Mouse (Mus musculus) CD4-positive, CD25-positive, alpha-beta regulatory T cell, adult 2 months (primary cell): ENCODE results near the gene 1700016D06Rik.

ENCODE experiments used
- DNase-seq: peaks from one replicate; pipeline ENCODE4 v3.0.0-alpha.2; 2012; ENCODE audit warnings: low read depth, low spot score

The 1700016D06Rik gene

GRCm38 (mm10) chr8:11635012-11635577, 65.8 kb downstream of the 1700016D06Rik start:
- peak; percentile 95 for DNase-seq

DNA sequence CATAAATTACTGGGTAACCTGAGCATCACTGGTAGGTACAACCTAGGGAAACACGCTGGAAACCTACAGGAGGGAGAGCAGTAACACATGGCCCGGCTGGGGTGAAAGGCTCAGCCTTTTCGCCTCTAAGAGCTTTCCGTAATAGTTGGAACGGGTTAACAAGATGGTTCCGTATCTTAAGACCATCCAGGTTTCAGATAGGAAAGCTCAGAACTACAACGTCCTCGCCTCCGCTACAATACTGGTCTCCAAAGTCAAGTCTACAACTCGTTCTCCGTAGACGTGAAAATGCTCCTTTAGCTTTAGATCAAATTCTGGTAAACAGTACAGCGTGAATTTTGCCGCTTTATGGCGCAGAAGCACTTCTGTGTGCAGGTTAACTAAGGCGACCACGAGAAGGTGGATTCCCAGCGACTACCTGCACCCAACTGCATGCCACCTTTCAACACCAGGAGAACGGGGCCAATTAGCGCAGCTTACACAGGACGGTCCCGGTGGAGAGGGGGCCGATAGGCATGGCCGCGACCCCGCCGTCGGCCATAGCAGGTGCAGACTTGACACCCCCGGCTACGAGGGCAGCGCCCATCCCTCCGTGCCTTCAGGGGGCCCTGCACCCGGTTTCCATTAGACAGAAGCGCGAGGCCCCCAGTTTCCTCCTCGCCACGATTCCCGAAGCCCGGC, 66.4 kb downstream of the 1700016D06Rik start:
- no peak for DNase-seq

- no peak for DNase-seq
Measured at GRCm38 (mm10) chr8:11633414-11633813, 67.4 kb downstream of the 1700016D06Rik start.

- DNase-seq: no peak
Measured at GRCm38 (mm10) chr8:11632406-11632805, 68.5 kb downstream of the 1700016D06Rik start.

DNA sequence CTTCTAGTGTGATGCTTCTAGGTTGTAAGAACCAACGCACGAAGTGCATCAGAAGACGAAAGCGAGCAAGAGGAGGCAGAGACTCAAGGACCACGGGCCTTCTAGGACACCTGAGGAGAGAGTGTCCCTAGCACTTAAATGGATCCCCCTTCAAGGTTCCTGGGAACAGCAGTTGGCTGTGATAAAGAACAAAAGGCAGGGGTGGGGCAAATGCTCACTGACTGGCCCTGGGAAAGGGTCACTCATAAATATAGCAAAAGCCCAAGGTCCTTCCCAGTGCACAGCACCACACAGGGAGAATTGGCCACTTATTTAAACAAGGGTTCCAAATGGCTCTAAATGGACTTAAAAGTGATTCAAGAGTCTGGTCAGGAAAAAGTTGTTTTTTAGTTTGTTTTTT, 71.7 kb downstream of the 1700016D06Rik start:
- DNase-seq: no peak

- no peak for DNase-seq
Measured at GRCm38 (mm10) chr8:11628506-11629132, 72.2 kb downstream of the 1700016D06Rik start.

DNA sequence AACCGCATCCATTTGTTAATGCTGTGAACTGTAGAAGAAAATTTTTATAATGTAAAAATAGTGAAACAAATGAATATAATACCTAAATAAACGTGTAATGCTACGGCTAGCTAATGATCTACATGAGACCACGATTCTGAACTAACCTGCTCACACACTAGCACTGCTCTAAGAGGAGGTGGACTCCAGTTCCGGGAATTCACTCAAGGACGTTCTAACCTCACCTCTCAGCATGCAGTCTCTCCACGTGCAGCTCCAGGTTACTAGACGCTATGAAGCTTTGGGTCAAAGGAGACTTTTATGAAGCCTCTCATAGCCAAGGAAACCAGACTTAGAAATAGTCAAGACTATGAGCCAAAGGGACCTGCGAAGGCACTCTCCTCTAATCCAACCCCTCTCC, 73.1 kb downstream of the 1700016D06Rik start:
- no peak for DNase-seq

DNA sequence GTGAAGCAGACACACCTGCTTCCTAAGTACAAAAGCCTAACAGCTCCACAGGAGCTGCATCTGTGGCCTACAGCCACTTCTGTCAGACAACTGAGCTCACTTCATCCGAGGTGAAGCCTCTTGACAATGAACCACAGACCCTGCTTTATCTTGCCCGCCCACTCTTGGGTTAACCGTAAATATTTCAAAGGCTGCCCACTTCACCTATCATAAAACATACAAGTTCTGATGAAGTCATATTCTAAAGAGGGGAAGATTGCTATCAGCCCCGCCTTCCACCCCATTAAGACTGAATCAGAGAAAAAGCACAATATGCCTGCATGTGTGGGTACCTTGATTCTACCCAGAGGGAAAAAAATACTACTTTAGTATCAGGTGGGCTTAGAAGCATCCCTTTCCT, 75.8 kb downstream of the 1700016D06Rik start:
- DNase-seq: peak; percentile 32

GRCm38 (mm10) chr8:11619091-11619490, 81.8 kb downstream of the 1700016D06Rik start:
- no peak for DNase-seq

DNA sequence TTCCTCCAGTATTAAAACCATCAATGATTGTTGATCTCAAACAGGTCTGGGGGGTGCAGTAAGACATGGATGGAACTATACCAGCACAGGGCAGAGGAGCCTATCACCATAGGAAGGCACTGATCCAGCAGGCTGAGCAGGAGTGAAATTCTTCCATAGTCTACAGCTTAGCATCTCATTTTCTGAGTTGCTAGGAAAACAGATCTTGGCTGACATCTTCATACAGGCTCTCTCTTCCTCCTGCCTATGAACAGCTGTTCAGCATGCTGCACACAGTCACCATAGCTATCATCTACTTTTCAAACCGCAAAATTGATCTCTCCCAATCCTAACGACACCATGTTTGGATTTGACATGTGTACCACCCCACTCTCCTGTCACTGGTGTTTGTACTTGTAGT, 82.8 kb downstream of the 1700016D06Rik start:
- DNase-seq: no peak

DNA sequence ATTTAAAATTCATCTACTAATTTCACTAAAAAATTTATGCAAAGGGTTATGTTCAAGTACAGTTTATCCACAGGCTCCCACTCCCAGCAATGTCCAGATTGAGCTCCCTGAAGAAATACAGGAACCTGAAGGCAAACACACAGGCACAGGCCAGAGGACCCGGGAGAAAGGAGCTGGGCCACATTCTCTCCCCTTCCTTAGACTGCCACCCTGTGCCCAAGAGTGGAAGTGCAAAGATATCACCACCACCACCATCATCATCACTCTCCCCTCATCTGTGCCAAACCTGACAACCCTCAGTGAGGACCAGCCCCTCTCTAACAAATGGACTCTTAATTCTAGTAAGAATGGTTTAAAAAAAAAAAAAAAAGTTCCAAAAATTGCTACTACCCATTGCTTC, 84.6 kb downstream of the 1700016D06Rik start:
- DNase-seq: peak; percentile 67

DNA sequence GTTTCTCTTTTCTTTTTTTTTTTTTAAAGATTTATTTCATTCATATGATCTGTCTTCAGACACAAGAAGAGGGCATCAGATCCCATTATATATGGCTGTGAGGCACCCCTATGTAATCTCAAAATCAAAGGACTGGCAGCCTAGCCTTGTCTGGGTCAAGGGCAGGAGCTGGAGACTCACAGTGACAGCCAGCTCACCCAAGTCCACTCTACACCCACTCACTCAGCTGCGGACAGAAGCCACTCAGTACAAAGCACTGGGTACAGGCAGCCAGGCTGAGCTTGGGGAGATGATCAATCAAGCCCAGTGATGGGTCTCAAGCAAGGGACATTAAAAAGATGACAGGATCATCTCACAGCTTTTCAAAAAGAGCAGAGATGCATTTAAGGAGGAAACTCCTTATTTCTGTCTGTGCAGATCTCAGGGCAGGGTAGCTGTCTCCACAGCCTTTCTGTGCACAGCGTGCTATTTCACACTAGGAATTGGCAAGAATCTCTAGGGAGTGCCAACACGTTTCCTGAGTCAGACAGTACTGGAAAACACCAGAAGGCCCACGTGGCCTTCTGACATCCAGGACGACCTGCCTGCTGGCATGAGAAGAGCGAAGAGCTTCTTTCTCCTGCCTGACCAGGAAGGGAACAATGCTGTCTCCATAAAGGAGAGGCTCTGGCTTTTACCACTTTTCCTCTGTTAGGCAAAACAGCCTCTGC, 86.6 kb downstream of the 1700016D06Rik start:
- DNase-seq: no peak

- DNase-seq: no peak
Measured at GRCm38 (mm10) chr8:11608848-11609247, 92.0 kb downstream of the 1700016D06Rik start.
